Mouse (Mus musculus) ES-E14 (cell line): ENCODE data around the gene Ppp1r11.
"Not testable (repeated sequence)": the region's sequence is repeated elsewhere in the genome, so short reads cannot be mapped to it uniquely, and the experiment has no call there.

Experiments used
- CHD2 ChIP-seq: IDR thresholded peaks from 2 replicates; pipeline ENCODE4 v1.6.1; 2014; ENCODE audit warnings: mild to moderate bottlenecking, low read depth, low read length, inconsistent platforms
- HCFC1 ChIP-seq: IDR thresholded peaks from 2 replicates; pipeline ENCODE4 v1.6.1; 2012; ENCODE audit warnings: low read length, inconsistent platforms, borderline replicate concordance; ENCODE audit not compliant: insufficient read depth
- MAFK ChIP-seq: IDR thresholded peaks from 2 replicates; pipeline ENCODE4 v1.6.1; 2014; ENCODE audit warnings: mild to moderate bottlenecking, low read depth, low read length, inconsistent platforms; ENCODE audit not compliant: insufficient read depth
- ZC3H11A ChIP-seq: IDR thresholded peaks from 2 replicates; pipeline ENCODE4 v1.6.1; 2012; ENCODE audit warnings: low read depth, mild to moderate bottlenecking, inconsistent platforms, low read length, borderline replicate concordance
- ZNF384 ChIP-seq: IDR thresholded peaks from 2 replicates; pipeline ENCODE4 v1.6.1; 2012; ENCODE audit warnings: low read depth, low read length, inconsistent platforms

DNA sequence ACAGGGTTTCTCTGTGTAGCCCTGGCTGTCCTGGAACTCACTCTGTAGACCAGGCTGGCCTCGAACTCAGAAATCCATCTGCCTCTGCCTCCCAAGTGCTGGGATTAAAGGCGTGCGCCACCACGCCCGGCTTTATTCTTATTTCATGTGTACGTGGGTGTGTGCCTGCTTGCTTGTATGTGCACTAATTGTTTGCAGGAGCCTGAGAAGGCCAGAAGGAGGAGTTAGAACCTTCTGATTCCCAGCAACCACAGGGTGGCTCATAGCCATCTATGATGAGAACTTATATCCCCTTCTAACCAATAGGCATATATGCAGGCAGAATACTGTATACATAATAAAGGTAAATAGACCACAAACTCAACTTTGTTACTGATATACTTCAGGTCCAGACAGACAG is 39.1 kb upstream of the Ppp1r11 start:
- TF ChIP-seq CHD2, ZC3H11A, HCFC1, MAFK, ZNF384: not testable (repeated sequence)
